Mouse (Mus musculus) spleen, postnatal 4 days (tissue): ENCODE results near the gene Mtif3.

Experiments used
- DNase-seq, 2 experiments: peaks; one replicate each; pipeline ENCODE4 v3.0.0; 2022; ENCODE audit warnings: low spot score in 2 of 2

The Mtif3 gene

DNA sequence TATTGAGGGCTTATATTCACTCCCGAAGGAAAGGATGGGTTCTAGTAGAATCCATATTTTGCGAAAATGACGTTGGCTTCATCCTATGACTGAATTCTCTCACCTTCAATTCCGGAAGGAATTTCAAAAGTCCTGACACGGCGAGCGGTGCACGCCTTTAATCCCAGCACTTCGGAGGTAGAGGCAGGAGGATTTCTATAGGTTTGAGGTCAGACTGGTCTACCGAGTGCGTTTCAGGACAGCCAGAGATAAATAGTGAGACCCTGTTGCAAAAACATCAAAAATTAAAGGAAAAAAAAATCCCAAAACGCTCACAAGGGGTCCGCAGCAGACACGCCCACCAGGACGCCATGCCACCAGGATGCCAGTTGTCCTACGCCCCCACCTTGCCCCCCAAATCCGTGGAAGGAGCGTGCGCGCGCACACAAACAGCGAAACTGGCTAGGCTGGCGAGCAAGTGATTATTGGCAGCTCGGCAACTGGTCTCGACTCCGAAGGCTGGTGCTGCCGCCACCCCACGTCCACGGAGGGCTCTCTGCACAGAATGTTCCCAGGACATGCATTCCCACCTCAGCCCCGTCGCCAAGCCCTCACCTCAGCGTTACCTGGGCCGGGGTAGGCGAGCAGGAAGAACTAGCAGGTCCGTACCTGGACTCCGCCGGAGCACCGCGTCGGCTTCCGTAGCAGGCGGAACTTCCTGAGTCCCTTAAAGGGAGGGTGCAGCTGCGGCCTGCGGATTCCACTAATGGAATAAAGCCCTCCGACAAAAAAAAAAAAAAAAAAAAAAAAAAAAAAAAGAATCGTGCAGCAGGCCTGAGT is at the start of gene Mtif3:
Mtif3 (minus strand) TSS at position 683 of the 819 bp plus-strand sequence.
- peak; percentile 74 to 87 for DNase-seq

DNA sequence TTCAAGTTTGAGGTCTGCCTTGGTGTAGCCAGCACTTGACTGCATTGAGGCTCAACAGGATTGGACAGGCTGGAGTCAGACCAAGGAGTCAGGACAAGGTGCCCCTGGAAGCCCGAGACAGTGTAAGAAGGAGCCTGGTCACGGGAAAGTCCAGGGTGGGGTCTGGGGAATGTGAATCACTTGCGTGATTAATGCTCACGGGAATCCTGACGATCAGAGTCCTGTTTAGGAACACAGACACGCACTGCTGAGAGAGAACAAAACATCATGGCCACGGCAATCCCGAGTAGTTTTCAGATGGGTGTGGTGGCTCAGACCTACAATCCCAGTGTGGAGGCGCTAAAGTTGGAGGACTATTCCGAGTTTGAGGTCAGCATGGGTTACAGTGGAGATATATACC is 47.7 kb upstream of the Mtif3 start:
- DNase-seq = no peak

DNA sequence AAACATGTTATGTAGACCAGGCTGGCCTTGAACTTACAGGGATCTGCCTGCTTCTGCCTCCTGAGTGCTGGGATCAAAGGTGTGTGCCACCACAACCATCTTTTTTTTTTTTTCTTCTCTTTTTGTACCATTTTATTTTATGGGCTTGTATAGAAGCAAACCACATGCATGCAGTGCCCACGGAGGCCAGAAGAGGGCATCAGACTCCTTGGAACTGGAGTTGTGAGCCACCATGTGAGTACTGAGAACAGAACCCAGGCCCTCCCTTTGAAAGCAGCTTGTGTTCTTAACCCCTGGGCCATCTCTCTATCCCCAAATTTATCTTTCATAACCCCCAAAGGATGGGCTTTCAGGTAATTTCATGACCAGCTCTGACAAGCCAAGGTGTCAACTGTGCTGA is 39.7 kb upstream of the Mtif3 start:
- DNase-seq = no peak

DNA sequence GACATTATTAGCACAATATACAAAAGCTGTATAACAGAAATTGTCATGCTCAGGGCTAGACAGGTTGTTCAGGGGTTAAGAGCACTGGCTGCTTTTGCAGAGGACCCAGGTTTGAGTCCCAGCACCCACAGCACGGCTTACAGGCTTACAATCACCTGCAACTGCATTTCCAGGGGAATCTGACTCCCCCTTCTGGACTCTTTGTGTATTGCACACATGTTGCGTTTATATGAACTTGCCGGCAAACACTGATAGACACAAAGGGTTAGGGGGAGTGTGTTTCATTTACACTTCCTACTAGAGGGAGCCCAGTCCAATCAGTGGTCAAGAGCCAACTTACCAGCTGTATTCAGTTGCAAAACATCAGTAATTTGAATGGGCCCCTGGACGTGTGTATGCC is 37.7 kb upstream of the Mtif3 start:
- DNase-seq = no peak

DNA sequence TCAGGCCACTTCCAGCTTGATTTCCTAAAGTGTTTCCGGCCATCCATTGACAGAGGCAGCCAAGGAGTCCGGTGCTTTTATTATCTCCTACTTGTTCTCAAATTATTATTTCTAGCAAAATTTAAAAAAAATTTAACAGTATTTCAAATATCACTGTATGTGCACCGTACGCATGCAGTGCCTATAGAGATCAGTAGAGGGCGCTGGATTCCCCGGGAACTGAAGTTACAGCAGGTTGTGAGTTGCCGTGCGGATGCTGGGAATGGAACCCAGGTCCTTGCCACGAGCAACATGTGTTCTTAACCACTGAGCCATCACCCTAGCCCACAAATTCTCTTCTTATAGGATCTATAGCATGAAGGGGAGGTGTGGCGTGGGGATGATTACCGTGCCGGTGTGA is 35.2 kb upstream of the Mtif3 start:
- no peak for DNase-seq

DNA sequence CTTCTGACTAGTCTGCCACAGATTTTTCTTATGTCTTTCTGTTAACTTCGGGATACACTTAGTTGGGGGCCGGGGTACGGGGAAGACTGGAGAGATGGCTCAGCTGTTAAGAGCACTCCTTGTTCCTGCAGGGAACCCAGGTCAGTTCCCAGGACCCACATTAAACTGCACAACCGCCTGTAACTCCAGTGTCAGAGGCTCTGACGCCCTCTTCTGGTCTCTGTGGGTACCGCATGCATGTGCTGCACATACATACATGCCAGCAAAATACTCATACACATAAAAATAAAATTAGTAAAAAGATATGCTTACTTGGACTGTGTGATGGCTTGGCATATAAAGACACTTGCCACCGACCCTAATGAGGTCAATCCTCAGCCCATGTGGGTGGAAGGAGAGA is 33.2 kb upstream of the Mtif3 start:
- no peak for DNase-seq

DNA sequence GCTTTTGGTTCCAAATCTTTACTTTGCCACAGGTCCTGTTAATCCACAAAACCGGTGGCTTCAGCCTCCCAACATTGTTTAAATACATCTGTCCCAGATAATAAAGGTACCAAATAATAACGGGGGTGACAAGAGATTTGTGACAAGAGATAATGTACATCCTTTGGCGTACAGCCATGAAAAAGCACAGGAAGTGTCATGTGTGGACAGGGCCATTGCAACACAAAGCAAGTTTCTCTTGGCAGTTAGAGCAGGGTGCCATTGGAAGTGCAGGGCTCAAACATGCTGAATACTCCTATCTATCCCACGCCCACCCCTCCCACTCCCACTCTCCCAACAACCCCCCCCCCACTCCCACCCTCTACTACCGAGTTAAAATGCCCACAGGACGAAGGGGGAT is 31.4 kb upstream of the Mtif3 start:
- DNase-seq = no peak

DNA sequence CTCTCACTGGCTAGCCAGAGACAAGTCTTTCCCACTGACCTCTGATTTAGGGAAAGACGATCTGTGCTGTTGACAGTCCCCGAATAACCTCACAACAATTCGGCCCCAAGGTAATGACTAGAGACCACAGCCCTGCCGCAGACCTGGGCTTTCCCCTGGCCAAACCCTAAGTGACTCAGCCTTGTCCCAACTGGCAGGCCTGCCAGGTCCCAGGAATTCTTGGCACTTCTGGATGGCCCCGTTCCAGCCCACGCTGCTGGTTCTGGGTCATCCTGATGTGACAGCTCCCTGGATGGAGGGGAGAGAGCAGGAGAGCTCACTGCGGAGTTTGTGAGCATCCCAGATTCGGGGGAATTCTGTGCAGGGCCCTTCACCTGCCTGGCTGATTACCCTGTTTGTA is 29.9 kb upstream of the Mtif3 start:
- no peak for DNase-seq

DNA sequence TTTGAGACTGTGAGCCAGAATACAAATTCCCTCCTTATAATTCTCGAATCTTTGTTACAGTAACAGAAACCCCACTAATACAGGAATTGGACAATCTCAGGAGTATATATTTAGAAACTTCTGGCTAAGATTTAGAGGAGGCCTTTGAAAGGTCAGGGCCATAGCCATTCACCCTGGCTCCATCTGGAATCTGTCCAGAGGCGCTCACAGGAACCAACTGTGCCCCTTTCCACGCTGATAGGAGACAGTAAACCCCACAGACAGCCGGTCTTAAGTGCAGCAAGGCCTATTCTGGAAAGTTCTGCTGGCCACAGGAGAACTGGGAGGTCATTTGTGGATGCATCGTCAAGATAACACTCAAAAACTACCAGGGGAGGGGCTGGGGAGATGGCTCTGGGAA is 25.5 kb upstream of the Mtif3 start:
- DNase-seq = no peak

DNA sequence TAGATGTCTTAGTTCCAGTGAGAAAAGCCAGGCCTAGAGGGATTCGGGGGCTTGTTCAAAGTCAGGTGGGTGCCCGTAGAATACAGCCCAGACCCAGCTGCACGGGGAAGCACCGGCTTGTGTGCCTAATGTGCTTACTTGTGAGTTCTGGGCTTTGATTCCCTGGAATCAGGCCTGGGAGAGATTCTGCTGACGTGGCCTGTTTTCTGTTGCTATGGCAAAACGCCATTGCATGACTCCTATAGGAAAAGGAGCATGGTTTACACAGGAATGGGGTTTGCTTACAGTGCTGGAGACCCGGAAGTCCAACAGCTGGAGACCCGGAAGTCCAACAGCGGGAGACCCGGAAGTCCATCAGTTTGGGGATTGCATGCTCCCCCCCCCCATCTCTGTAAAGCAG is 24.0 kb upstream of the Mtif3 start:
- DNase-seq = no peak

DNA sequence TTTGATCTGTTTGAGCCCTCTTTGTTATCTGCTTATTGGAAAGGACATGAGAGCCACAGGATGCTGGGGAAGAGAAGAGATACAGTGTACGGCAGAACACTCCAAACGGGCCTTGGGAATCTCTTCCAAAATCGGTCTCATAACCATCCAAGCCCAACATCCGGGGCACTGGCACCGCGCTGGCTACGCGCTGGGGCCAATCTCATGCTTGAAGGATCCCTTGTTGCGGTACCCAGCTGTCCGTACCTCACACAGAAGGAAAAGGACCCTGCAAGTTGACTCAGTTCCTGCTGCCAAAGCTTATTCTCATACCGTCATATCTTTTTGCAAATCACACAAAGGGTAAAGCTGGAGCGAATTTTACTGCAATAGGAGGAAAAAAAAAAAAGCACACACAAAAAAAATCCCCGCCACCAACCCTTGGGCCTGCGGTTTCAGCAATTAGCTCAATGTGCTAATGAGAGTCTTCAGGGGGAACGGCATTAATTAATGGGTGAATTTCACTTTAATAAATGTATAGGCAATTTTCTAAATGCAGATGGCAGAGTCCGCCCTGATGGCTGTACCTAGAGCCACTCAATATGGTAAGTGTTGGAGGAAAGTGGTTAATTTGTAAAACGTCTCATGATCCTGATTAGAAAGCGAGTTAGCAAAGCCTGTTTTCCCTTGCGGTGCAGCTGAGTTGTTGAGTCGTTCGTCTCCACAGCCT is 22.3 kb upstream of the Mtif3 start:
- DNase-seq = no peak

DNA sequence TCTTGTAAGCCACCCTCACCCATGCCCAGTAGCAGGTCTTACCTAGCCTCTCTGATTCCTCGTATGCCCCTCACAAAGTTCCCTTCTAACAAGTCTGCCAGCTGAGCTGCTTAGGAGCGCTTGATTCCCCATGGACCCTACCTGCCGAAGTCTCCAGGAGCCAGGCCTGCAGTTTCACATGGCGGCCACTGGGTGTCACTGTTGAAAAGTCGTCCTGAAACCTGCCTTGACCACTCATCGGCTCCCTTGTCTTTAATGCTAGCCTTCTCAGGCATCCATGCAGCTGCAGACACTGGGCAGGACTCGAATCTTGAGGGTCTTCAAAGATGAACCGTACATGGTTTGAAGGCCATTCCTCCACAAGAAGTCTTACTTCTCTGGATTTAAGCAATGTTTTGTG is 19.6 kb upstream of the Mtif3 start:
- peak; percentile 30 to 76 for DNase-seq

DNA sequence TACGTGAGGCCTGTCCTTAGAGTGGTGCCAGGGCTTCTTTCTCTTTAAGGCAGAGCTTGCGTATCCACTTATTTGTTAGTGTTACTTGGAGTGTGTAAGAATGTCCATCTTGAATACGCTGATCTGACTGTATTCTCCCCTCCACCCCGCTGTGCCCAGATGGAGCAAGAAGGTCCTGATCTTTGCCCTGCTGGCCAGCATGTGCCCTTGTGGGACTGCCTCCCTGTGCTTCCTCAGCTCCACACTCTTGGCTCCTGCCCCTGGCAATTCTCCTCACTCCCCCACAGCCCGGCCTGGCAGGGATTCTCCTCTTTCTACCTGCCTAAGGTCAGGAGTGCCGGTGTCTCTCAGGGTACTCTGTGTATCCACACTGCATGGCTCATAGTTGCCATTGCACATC is 17.8 kb upstream of the Mtif3 start:
- no peak for DNase-seq

DNA sequence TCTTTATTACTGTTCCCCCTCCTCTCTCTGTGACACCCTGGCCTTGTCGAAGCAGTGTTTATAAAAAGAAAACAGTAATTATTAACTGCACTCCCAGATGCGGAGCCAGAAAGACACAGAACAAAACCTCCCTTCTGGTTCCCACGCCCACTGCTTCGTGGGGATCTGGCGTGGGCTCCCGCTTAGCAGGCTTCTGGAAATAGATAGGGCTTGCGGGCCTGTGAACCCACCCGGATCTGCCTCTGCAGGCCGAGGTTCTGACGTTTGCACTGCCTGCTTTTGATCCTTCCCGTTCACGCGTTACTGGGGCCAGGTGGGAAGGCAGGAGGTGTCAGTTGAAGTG is 11.2 kb upstream of the Mtif3 start:
- DNase-seq = no peak

DNA sequence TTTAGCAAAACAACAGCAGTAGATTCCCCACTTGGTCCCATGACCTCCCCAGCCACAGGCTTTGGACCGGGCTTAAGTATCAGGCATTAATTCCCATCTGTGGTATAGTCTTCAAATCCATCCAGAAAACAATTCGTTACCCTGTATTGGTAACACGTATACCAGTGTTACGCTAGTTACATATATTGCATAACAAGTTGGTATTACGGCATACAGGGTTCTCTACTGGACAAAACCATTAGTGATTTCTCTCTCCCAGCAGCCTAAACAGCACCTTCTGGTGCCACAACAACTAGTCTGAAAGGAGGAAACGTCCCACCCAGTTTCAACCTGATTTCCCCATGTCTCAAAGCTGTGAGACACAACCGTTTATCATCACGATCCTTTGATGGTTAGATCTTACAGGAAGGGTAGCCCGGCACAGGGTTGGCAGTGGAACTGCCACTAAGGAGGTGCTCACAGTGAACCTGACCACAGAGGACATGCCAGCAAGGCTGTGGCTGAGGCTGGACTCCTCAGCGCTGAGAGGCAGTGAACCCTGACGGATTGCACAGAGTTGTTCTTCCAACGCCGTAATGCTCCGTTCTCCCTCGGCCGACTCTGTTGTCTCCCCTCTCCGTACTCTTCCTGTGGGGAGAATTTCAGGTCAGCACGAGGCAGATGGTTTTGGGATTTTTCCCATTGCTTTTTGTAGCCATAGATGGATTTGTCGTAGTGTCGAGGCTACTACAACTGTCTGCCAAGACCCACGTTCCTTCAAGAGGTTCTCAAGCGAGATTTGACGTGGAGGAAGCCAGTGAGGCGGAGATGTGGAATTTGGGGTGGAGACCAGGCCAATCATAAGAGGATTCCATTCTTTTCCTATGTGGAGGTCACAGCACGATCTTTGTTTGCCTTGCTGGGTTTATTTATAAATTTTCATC is 10.5 kb upstream of the Mtif3 start:
- no peak for DNase-seq

DNA sequence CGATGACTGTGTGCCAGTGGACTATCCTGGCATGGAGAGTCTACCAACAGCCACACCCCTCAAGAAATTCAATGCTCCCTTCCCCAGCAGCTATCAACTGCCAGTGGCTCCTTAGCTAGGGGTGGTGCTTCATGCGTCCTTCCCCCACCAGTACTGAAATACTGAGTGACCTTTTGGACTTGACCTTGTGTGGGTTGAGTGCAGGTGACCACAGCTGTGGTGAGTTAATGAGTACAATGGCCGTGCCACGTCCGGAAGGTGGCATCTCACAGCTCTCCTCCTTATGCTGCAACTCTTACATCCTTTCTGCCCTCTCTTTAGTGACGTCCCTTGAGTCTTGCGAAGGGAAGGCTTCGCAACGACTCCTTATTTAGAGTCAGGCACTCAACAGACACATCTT is 9.8 kb upstream of the Mtif3 start:
- DNase-seq = no peak

DNA sequence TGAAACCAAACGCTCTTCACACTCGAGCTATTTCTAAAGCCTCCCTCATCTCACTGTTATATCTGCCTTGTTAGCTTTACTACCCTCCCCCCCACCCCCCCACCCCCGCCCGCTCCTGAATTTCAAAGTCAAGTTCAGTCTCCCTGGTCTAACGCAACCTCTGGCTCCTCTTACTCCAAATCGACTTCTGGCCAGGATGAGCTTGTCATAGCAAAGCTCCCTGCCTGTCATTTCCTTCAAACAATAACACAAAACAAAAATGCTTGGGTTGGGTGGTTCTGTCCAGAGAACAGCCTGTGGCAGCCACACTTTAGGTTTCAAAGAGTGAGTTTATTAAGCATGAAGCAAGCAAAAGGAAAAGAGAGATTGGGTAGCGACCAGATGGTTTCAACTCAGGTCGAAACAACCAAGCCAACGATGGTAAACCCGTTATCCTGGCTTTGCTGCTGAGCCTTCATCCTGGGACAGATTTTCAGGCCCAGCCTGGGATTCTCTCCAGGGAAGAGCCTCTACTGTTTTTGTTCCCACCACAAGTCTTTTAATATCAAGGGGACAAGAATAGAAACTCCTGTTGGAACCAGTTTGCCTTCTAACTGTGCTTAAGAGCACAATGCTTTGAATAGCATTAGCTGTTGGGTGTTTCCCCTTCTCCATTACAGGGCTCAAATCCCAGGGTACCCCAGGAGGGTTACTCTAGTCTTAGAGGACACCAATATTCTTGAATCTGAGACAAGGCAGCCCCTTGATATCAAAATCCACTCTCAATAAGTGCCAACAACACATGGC is 8.4 kb upstream of the Mtif3 start:
- no peak for DNase-seq

DNA sequence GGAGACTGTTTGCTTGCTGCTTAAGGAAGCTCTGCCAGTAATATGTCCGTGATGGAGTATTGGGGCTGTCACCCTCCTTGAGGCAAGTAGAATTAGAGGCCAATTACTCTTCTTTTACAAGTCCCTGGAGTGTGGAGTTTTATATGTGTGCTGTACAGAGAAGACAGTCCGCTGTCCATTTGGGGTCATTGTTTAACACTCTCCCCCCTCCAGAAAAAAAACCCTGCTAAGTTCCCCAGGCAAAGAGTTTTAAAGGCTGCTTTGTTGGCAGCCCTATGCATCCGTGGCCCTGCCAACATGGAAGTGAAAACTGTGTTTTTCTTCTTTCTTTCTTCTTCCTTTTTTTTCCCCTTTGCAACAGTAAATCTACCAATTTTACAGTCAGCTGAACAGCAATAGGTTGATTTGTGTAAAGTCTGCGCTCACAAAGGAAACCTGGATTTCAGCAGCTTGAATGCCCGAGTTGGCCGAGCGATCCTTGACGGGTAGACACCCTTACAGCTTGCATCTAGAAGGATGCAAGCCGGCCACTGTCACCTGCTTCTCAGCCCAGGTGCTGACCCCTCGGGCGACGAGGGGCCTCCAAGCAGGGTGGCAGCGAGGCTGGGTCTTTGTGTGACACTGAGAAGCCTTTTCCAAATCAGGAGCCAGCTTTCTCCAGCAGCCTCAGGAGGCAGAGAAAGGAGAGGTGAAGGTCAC is 5.2 kb upstream of the Mtif3 start:
- DNase-seq = no peak

DNA sequence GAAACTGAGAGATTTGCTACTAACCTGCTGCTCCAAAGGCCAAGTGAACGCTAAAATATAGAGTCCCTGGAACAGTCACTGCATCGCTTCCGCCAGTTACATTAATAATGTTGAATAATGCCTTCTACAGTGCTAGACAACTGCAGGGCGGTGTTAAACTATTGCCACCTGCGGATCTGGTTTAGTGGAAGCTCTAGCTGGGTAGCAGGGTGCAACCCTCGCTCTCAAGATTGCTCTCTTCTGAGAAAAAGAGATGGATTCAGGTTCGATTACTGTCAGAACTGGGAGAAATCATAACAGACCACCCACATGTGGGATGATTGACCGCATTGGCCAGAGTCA is 308 bp upstream of the Mtif3 start:
- no peak for DNase-seq

DNA sequence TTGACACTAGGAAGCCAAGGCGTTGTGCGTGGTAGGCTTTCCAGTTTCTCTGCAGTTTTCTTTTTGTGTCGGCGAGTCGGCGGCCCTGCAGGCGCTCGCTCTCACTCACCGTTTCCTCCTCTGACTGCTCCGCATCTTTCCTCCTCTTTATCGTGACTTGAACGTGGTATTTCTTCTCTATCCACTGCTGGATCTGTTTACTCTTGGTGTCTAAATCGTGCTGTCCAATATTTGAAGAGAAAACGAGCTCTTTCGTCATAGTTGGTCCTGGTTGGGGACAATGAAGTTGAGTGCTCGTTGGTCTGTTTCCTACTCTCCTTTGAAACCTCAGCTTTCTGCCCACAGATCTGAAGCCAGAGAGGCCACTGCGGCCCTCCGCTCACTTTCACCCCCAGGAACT is 6.9 kb downstream of the Mtif3 start:
- no peak for DNase-seq

DNA sequence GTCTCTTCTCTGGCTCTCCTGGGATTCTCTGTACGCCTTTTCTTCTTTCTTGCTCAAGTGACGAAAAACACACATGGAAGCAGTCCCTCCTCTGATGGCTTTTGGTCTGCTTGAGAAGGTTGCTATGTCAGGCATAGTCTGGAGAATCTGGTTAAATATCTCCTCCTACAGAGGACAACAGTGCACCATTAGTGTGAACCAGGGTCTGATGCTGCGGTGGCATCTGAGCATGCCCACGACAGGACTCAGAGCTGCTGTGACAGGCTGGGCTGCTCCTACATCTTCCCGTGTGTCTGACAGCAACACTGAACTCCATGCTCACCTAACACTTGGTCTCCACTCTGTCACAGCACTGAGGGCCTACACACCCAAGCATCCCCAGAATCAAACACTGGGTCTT is 7.9 kb downstream of the Mtif3 start:
- DNase-seq = no peak
